Mouse (Mus musculus) C2C12 (cell line): ENCODE data around the gene Fas.

Experiments used
- CTCF ChIP-seq: IDR thresholded peaks from one replicate; pipeline ENCODE4 v1.5.1; 2011; ENCODE audit not compliant: control insufficient read depth, insufficient read depth, insufficient read length
- MAX ChIP-seq: IDR thresholded peaks from one replicate; pipeline ENCODE4 v1.6.1; 2011; ENCODE audit warnings: mild to moderate bottlenecking, control low read depth
- MYOD1 ChIP-seq: IDR thresholded peaks from one replicate; pipeline ENCODE4 v1.6.1; 2011; ENCODE audit warnings: low read depth; ENCODE audit not compliant: control insufficient read depth, insufficient read length

DNA sequence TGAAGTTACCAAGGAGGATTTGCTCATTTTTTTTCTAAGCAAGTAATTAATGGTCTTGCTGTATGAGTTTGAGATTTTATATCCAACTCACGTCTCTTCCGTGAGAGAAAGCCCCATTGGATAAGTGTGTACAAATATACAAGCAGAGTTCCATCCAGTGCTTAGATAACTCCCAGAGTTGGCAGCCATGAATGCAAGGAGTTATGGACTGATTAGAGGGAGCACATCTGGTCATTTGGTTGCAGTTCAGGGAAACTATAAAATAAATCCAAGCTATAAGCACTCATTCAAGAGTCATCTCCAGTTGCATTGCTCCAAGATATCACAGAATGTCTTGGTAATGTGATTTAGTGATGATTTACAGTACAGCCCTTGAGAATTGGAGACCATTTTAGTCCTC, 33.5 kb upstream of the Fas start:
- no peak for TF ChIP-seq CTCF
- no peak for TF ChIP-seq MYOD1
- no peak for TF ChIP-seq MAX
